Mouse (Mus musculus) kidney, adult 2 months (tissue): ENCODE measurements at regions not wholly inside any gene's neighbourhood (a gene's known extent, or its start where the extent isn't known, plus 50 kb on each side); places are given as distances from the start of the nearest gene placed in this dataset.

ENCODE experiments used
- DNase-seq: peaks from one replicate; pipeline ENCODE4 v3.0.0; 2021
- H3K27ac ChIP-seq: fragments of 200-500 bp; 2 replicates; pipeline ENCODE4 v1.5.1; 2012; ENCODE audit warnings: low read depth, low read length, control low read depth, inconsistent platforms; ENCODE audit not compliant: insufficient read depth
- H3K27me3 ChIP-seq: fragments of 200-500 bp; replicated peaks from 2 replicates; pipeline ENCODE4 v1.6.1; 2012; ENCODE audit warnings: mild to moderate bottlenecking, moderate library complexity, low read length, inconsistent platforms; ENCODE audit not compliant: control insufficient read depth, insufficient read depth
- H3K36me3 ChIP-seq: fragments of 200-500 bp; 2 replicates; pipeline ENCODE4 v1.6.1; 2012; ENCODE audit warnings: mild to moderate bottlenecking, moderate library complexity, low read length, inconsistent platforms; ENCODE audit not compliant: control insufficient read depth, insufficient read depth
- H3K4me1 ChIP-seq: fragments of 200-500 bp; 2 replicates; pipeline ENCODE4 v1.6.1; 2011; ENCODE audit warnings: low read length; ENCODE audit not compliant: control insufficient read depth, insufficient read depth
- H3K4me3 ChIP-seq: fragments of 200-500 bp; 2 replicates; pipeline ENCODE4 v1.5.1; 2011; ENCODE audit warnings: mild to moderate bottlenecking, low read depth, low read length, control low read depth; ENCODE audit not compliant: insufficient read depth
- CTCF ChIP-seq: fragments of 200-500 bp; conservative IDR thresholded peaks from 2 replicates; pipeline ENCODE4 v1.5.1; 2011; ENCODE audit warnings: low read depth, mild to moderate bottlenecking, control low read depth, low read length, moderate library complexity, mixed read lengths; ENCODE audit not compliant: insufficient read depth, insufficient read length
- POLR2A ChIP-seq: fragments of 200-500 bp; IDR thresholded peaks from one replicate; pipeline ENCODE4 v1.6.1; 2011; ENCODE audit warnings: low read depth, low read length, control low read depth
- WGBS: fragments of 180-500 bp; shearing (Covaris S2); methylation state at CpG from one replicate; pipeline ENCODE4 v1.1.7; 2018; 5-methylcytosine and 5-hydroxymethylcytosine counted together

GRCm38 (mm10) chr1:193434281-193434680 is 64.2 kb upstream of the Camk1g start:
- no peaks in the 10 kb centered on the region for H3K4me1 ChIP-seq
- H3K27ac ChIP-seq, result no peak overlapping the region
- no peaks in the 10 kb centered on the region for H3K36me3 ChIP-seq
- no peak overlapping the region for H3K4me3 ChIP-seq
- no peaks in the 10 kb centered on the region for H3K27me3 ChIP-seq
- WGBS, result 89% methylated on average over 4 of the region's 4 CpGs
- no peak for DNase-seq
- TF ChIP-seq CTCF (no peak), POLR2A (no peak)

GRCm38 (mm10) chr1:193433493-193434021 is 63.5 kb upstream of the Camk1g start:
- 37% methylated on average over 7 of the region's 7 CpGs for WGBS
- no peaks in the 10 kb centered on the region for H3K36me3 ChIP-seq
- no peak for DNase-seq
- no peaks in the 10 kb centered on the region for H3K27me3 ChIP-seq
- no peak for TF ChIP-seq CTCF
- no peak for TF ChIP-seq POLR2A
- H3K27ac ChIP-seq, result no peak overlapping the region
- no peaks in the 10 kb centered on the region for H3K4me1 ChIP-seq
- H3K4me3 ChIP-seq, result no peak overlapping the region

GRCm38 (mm10) chr1:193430231-193430630 is 60.1 kb upstream of the Camk1g start:
- 67% methylated on average over 8 of the region's 8 CpGs for WGBS
- DNase-seq, result no peak
- TF ChIP-seq CTCF (no peak), POLR2A (no peak)
- H3K4me1 ChIP-seq, result no peaks in the 10 kb centered on the region
- no peaks in the 10 kb centered on the region for H3K36me3 ChIP-seq
- H3K27me3 ChIP-seq, result no peaks in the 10 kb centered on the region
- no peak overlapping the region for H3K4me3 ChIP-seq
- no peak overlapping the region for H3K27ac ChIP-seq

GRCm38 (mm10) chr1:193423653-193424075 is 53.6 kb upstream of the Camk1g start:
- no peak for TF ChIP-seq CTCF
- no peak for TF ChIP-seq POLR2A
- Histone ChIP-seq H3K36me3 (no peaks in the 10 kb centered on the region), H3K27ac (no peak overlapping the region), H3K4me1 (no peaks in the 10 kb centered on the region), H3K4me3 (no peak overlapping the region), H3K27me3 (no peaks in the 10 kb centered on the region)
- 44% methylated on average over 8 of the region's 8 CpGs for WGBS
- peak; percentile 3 for DNase-seq

- 70% methylated on average over 1 of the region's 1 CpGs for WGBS
- Histone ChIP-seq H3K36me3 (no peaks in the 10 kb centered on the region), H3K4me1 (no peaks in the 10 kb centered on the region), H3K4me3 (no peak overlapping the region), H3K27ac (no peak overlapping the region), H3K27me3 (no peaks in the 10 kb centered on the region)
- TF ChIP-seq POLR2A, result no peak
- TF ChIP-seq CTCF, result no peak
- no peak for DNase-seq
These were observed 52.8 kb upstream of the Camk1g start for GRCm38 (mm10) chr1:193422886-193423285.

- TF ChIP-seq POLR2A, result no peak
- 95% methylated on average over 1 of the region's 1 CpGs for WGBS
- Histone ChIP-seq H3K27ac (no peak overlapping the region), H3K27me3 (no peaks in the 10 kb centered on the region), H3K4me1 (no peaks in the 10 kb centered on the region), H3K4me3 (no peak overlapping the region), H3K36me3 (no peaks in the 10 kb centered on the region)
- DNase-seq, result no peak
These were observed 51.7 kb upstream of the Camk1g start for GRCm38 (mm10) chr1:193421820-193422219.

- Histone ChIP-seq H3K4me3 (no peak overlapping the region), H3K27ac (no peak overlapping the region), H3K36me3 (no peaks in the 10 kb centered on the region), H3K27me3 (no peaks in the 10 kb centered on the region), H3K4me1 (no peaks in the 10 kb centered on the region)
- TF ChIP-seq POLR2A (no peak), CTCF (no peak)
- no peak for DNase-seq
These were observed 51.3 kb upstream of the Camk1g start for GRCm38 (mm10) chr1:193421414-193421813.
